In genomic region chr15:78205192-78205591, GRCm38 (mm10) we compare ENCODE assay signal across 8 mouse cellular contexts. TPM values are rescaled to one million over a fixed set of nuclear protein-coding genes. Genes with fewer than 3 reads are reported as not detected.
DNase-seq lines count a peak whose midpoint lies in the region; ATAC-seq lines count a peak whose summit lies in the region.

No protein-coding gene starts in this region.

- H3K27ac ChIP-seq in neural tube, embryonic 12.5 days, result no peak overlapping the region

- ATAC-seq in CD4-positive, CD25-positive, alpha-beta regulatory T cell, adult 4 months, result no peak
- 0 out of 2 replicates have a peak, but pooled peaks have one; percentile 50 for ATAC-seq in neural tube, embryonic 12.5 days (ENCODE audit: low FRiP score, low read depth)
- no peak; the same call in 1 of the 2 replicates for ATAC-seq in megakaryocyte progenitor cell, adult 5-6 weeks (replicated peaks; ENCODE audit: poor library complexity)

- no peaks in the 10 kb centered on the region for H3K36me3 ChIP-seq in neural tube, embryonic 12.5 days

- 39% methylated on average over 3 of the region's 3 CpGs for WGBS in neural tube, embryonic 12.5 days

- H3K4me2 ChIP-seq in neural tube, embryonic 12.5 days (replicated peaks), result no peak overlapping the region

- DNase-seq in CD4-positive, CD25-positive, alpha-beta regulatory T cell, adult 2 months (ENCODE audit: low read depth, low spot score), result peak; percentile 12
- DNase-seq in left cerebral cortex, postnatal 4 days, result peak; percentile 84
- no peak for DNase-seq in left cerebral cortex, postnatal 25 days (ENCODE audit: low spot score in 2 of 2)
- peak; percentile 67 for DNase-seq in adipocyte (ENCODE audit: low spot score)
- DNase-seq in heart, postnatal 10 days, result peak; percentile 47 to 59

- H3K9ac ChIP-seq in neural tube, embryonic 12.5 days, result no peak overlapping the region

- peaks cover 8% of the 10 kb centered on the region for H3K4me1 ChIP-seq in neural tube, embryonic 12.5 days

- intact Hi-C loops in left cerebral cortex, postnatal 4 days (cut with DNase I), result no loop called here
- intact Hi-C loops in left cerebral cortex, postnatal 25 days (cut with DNase I), result no loop called here
- intact Hi-C loops in heart, postnatal 10 days (cut with DNase I), result no loop called here

- peaks cover 4% of the 10 kb centered on the region; the same call in 1 of the 2 replicates for H3K9me3 ChIP-seq in neural tube, embryonic 12.5 days

- no peak overlapping the region for H3K4me3 ChIP-seq in neural tube, embryonic 12.5 days

- H3K27me3 ChIP-seq in neural tube, embryonic 12.5 days (replicated peaks), result peaks cover 50% of the 10 kb centered on the region

RNA-seq across cellular contexts. Expression of gene Pvalb, which starts 1.0 kb away (rescaled TPM):
- polyA plus RNA-seq in CD4-positive, CD25-positive, alpha-beta regulatory T cell, adult 4 months (2017; shearing (Covaris generic)), result not detected
- under 1 TPM; 0.40 to 0.89 TPM for total RNA-seq in left cerebral cortex, postnatal 4 days (2021)
- 10 to 100 TPM; 88.7 to 95.1 TPM for total RNA-seq in left cerebral cortex, postnatal 25 days (2021)
- total RNA-seq in heart, postnatal 10 days (2021), result not detected
- 0.43 and 1.1 TPM in 2 replicates for polyA plus RNA-seq in neural tube, embryonic 12.5 days (2016; fragmentation: Nextera tagmentation; extraction: Ambion mirVana)
- total RNA-seq in megakaryocyte progenitor cell, adult 5-6 weeks (2015), result not detected in 2 replicates
- total RNA-seq in megakaryocyte progenitor cell, adult 5-6 weeks (2017), result not detected in 2 replicates

RNA-seq across cellular contexts. Expression of gene Ift27, which starts 31.3 kb away (rescaled TPM):
- polyA plus RNA-seq in CD4-positive, CD25-positive, alpha-beta regulatory T cell, adult 4 months (2017; shearing (Covaris generic)), result 10 to 100 TPM; 56.6 to 59.4 TPM
- total RNA-seq in left cerebral cortex, postnatal 4 days (2021), result 10 to 100 TPM; 39.9 to 41.0 TPM
- total RNA-seq in left cerebral cortex, postnatal 25 days (2021), result 10 to 100 TPM; 33.7 to 36.5 TPM
- 10 to 100 TPM; 14.2 to 20.7 TPM for total RNA-seq in heart, postnatal 10 days (2021)
- polyA plus RNA-seq in neural tube, embryonic 12.5 days (2016; fragmentation: Nextera tagmentation; extraction: Ambion mirVana), result 101 and 106 TPM in 2 replicates
- total RNA-seq in megakaryocyte progenitor cell, adult 5-6 weeks (2015), result 45.1 and 48.6 TPM in 2 replicates
- 9.7 and 16.5 TPM in 2 replicates for total RNA-seq in megakaryocyte progenitor cell, adult 5-6 weeks (2017)

RNA-seq across cellular contexts. Expression of gene Ncf4, which starts 39.4 kb away (rescaled TPM):
- polyA plus RNA-seq in CD4-positive, CD25-positive, alpha-beta regulatory T cell, adult 4 months (2017; shearing (Covaris generic)), result 100 to 1,000 TPM; 175 to 188 TPM
- total RNA-seq in left cerebral cortex, postnatal 4 days (2021), result 1 to 10 TPM in 1 of 2 experiments, under 1 TPM in 1; 0.81 to 1.5 TPM
- 1 to 10 TPM in 1 of 2 experiments, under 1 TPM in 1; 0.89 to 1.7 TPM for total RNA-seq in left cerebral cortex, postnatal 25 days (2021)
- 1 to 10 TPM; 2.0 to 2.6 TPM for total RNA-seq in heart, postnatal 10 days (2021)
- 3.4 and 4.6 TPM in 2 replicates for polyA plus RNA-seq in neural tube, embryonic 12.5 days (2016; fragmentation: Nextera tagmentation; extraction: Ambion mirVana)
- total RNA-seq in megakaryocyte progenitor cell, adult 5-6 weeks (2015), result 128 and 151 TPM in 2 replicates
- total RNA-seq in megakaryocyte progenitor cell, adult 5-6 weeks (2017), result 77.4 and 119 TPM in 2 replicates

Comparison
In these comparisons a context has a peak if more than half of its experiments do, and no peak if none do; other contexts are left out.
1. DNase-seq: peak in CD4-positive, CD25-positive, alpha-beta regulatory T cell, adult 2 months (single experiment), left cerebral cortex, postnatal 4 days (single experiment), adipocyte (single experiment) and heart, postnatal 10 days (2 of 2); none in left cerebral cortex, postnatal 25 days (0 of 2).
2. RNA of gene Pvalb, which starts 1.0 kb away (total RNA-seq): 88.7 to 95.1 TPM in left cerebral cortex, postnatal 25 days; 0.40 to 0.89 TPM in left cerebral cortex, postnatal 4 days, not detected in heart, postnatal 10 days and not detected in megakaryocyte progenitor cell, adult 5-6 weeks; every median in the first group is over 10 times any median in the second.
3. RNA of gene Ncf4, which starts 39.4 kb away (total RNA-seq): 77.4 to 151 TPM in megakaryocyte progenitor cell, adult 5-6 weeks; 2.0 to 2.6 TPM in heart, postnatal 10 days, 0.89 to 1.7 TPM in left cerebral cortex, postnatal 25 days and 0.81 to 1.5 TPM in left cerebral cortex, postnatal 4 days; every median in the first group is over 10 times any median in the second.